Mouse (Mus musculus) gonadal fat pad, adult 2 months (tissue): ENCODE results near the gene Tor2a. TPM values are rescaled to one million over a fixed set of nuclear protein-coding genes. Genes with fewer than 3 reads are reported as not detected.

ENCODE experiments used
- DNase-seq: peaks from one replicate; pipeline ENCODE4 v3.0.0-alpha.2; 2012; ENCODE audit warnings: low read depth
- polyA plus RNA-seq: library from polyadenylated mRNA; depleted of rRNA; stranded (reverse); fragments of >200 nt; gene quantifications from 2 replicates; pipeline ENCODE4 v1.2.3, GENCODE M21; 2012

The Tor2a gene
- polyA plus RNA-seq, 1 experiment = 67.5 TPM

DNA sequence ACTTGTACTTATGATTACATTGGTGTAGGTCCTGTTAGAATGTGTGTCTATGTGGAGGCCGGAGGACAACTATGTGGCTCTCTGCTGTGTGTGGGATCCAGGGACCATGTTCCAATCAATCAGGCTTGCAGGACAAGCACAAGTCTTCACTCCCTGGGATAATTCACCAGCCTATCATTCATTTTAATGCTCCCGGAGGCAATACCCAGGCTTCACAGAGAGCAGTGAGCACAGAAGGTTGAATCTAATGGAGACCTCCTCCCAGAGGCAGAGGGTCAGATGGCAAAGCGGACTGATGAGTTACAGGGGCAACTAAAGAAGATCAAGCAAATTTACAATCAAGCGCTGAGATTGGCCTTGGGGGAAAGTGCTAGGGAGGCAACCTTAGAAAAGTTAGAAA, 27.5 kb upstream of the Tor2a start:
- no peak for DNase-seq

- no peak for DNase-seq
Observed at GRCm38 (mm10) chr2:32730854-32731253, 26.2 kb upstream of the Tor2a start.

DNA sequence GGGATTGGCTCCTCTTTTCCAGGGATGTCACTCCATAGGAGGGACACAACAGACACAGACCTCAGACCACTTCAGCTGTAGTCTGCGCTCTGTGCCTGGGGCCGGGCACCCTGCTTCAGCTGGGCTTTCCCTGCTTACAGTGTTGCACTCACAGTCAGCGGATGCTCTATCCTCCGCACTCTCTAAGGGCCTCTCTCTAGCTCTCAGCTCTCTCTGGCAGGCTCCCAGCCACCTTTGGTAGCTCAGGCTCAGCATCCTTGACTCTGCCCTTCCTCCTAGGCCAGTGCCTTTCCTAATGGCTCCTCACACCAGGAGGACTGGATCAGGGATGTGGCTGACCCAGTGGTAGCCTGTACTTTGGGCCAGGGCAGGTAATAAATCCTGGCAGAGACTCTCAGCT, 25.1 kb upstream of the Tor2a start:
- no peak for DNase-seq

DNA sequence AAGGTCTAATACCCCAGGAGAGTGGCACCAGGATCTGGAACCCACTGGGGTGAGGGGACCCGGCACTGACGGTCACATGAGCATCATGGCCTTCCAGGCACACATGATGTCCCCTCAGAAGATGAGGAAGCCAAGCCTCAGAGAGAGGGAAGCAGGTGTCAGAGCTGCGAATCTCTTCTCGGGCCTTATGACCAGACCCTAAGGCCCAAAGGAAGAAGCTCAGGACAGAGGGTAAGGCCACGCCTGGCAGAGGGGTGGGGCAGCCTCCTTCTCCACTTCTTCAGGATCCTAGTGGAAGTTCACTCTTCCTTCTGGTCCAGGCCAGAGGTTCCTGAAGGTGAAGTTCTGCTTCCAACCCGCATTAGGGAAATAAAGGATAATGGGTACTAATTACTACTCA, 24.3 kb upstream of the Tor2a start:
- no peak for DNase-seq

GRCm38 (mm10) chr2:32734480-32734879, 22.6 kb upstream of the Tor2a start:
- DNase-seq = no peak

DNA sequence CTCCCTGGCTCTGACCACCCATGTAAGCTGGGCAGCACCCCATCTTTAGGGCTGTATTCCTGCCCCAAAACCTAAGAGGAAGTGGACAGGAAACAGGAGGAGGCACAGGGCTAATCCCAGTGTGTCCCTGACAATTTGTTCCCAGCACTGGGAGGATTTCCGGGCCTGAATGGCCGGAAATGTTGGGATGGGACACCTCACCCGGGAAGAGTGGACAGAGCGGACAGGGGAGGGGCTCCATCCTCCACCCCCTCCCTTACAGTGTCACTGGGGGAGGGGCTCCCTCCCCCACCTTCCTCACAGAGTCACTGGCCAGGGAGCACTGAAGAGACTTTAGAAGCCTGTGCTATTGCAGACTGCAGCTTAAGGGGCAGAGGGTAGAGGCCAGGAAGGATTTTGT, 22.1 kb upstream of the Tor2a start:
- no peak for DNase-seq

GRCm38 (mm10) chr2:32736306-32736829, 20.7 kb upstream of the Tor2a start:
- no peak for DNase-seq

DNA sequence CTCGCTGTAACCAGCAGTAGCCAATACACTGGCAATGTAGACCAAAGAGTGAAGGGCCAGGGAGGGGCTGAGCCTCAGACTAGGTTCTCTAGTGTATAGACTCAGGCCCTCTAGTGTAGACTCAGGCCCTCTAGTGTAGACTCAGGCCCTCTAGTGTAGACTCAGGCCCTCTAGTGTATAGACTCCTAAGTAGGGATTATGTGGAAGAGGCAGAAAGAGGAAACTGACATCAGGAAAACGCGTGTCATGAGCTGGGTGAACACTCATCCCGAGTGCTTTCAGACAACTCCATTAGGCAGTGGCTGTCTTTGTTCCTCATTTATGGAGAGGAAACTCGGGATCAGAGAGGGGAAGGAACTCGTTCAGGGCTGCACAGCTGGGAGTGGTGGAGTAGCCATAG, 20.0 kb upstream of the Tor2a start:
- no peak for DNase-seq

DNA sequence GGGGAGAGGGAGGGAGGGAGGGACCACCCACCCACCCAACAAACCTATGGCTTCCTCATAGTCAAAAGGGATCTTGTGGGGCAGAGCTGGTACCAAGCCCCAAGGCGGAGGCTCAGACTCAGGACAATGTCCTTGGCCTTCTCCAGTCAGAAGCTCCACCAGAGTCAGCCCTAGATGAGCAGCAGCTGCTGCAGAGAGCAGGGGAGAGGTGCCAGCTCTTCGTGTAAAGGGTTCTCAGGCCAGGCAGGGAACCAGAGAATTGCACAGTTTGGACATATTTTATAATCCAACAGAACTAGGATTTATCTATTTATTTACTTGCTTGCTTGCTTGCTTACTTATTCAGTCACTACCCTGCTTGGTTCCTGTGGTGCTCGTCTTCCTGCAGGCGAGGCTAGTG, 17.7 kb upstream of the Tor2a start:
- DNase-seq = no peak

DNA sequence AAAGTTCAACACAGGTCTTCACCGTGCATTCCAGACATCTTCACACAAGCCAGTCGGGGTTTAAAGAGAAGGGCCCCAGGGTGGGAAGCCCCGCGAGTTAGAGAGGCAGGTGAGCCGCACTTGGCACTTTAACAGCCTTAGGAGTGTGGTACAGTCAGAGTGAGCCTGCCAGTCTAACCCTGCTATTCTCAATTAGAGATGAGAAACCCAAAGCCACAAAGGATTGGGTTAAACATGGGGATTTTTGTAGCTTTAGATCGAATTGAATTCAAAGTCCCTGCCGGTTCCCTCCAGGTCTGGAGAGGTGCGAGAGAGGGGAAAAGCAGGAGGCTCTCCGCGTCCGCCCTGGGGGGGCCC, 16.1 kb upstream of the Tor2a start, which contains the start of gene 6330409D20Rik:
TSS of gene 6330409D20Rik (minus strand) at position 101 of the 357 bp plus-strand sequence.
- DNase-seq = no peak

GRCm38 (mm10) chr2:32741273-32742172, 15.5 kb upstream of the Tor2a start:
- DNase-seq = no peak

DNA sequence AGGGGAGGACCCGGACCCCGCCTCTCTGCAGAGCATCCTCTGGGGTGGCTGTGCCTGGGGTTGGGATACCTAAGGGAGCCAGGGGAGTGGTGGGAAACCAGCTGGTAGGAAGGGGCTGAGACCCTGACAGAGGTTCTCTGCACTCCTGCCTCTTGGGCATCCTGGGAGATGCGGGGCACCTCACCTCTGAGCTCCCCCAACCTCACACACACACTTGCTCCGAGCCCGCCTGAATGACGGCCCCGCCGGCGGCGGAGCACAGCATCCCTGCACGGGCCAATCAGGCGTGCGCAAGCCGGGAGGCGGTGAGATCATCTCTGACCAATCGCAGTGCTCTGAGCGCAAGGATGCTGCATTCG, 14.9 kb upstream of the Tor2a start:
- no peak for DNase-seq

DNA sequence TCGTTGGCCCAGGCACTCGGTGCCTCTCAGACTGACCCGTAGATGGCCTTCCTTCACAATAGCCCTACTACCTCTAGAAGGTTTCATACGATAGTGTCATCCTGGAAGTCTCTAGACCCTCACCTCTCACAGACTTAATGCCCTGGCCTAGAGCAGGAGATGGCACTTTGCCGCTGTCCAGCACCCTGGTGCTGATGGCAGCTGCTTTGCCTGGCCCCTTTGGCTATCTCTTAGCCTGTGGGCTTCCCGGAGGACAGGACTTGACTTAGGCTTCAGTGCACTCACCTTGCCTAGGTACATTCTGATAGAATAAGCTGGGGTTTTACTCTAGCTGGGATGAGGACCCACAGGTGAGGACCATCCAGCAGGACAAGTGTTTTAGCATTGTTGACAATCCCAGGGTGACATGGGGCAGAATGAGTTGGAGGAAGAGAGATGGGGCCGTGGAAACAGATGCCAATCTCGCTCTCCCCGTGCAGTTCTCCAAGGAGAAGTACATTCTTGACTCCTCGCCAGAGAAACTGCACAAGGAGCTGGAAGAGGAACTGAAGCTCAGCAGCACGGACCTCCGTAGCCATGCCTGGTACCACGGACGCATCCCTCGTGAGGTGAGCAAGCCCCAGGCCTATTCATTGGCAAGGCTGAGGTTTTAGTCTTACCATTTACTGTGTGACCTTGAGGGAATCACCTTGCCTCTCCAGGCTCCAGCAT, 12.6 kb upstream of the Tor2a start:
- DNase-seq = no peak

DNA sequence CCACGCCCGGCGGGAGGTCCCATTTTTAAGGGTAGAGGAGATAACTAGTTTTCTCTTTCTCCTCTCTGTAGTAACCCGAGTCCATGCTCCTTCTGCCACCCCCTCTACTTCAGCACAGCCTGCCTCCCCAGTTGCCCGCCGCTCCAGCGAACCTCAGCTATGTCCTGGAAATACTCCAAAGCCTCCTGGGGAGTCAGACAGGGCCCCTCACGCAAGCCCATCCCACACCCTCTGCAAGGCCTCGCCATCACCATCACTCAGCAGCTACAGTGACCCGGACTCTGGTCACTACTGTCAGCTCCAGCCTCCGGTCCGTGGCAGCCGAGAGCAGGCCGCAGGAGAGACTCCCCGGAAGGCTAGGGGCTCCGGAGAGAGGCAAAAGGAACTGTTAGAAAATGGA, 8.0 kb upstream of the Tor2a start:
- DNase-seq = no peak

- no peak for DNase-seq
Observed at GRCm38 (mm10) chr2:32750199-32750598, 6.8 kb upstream of the Tor2a start.

DNA sequence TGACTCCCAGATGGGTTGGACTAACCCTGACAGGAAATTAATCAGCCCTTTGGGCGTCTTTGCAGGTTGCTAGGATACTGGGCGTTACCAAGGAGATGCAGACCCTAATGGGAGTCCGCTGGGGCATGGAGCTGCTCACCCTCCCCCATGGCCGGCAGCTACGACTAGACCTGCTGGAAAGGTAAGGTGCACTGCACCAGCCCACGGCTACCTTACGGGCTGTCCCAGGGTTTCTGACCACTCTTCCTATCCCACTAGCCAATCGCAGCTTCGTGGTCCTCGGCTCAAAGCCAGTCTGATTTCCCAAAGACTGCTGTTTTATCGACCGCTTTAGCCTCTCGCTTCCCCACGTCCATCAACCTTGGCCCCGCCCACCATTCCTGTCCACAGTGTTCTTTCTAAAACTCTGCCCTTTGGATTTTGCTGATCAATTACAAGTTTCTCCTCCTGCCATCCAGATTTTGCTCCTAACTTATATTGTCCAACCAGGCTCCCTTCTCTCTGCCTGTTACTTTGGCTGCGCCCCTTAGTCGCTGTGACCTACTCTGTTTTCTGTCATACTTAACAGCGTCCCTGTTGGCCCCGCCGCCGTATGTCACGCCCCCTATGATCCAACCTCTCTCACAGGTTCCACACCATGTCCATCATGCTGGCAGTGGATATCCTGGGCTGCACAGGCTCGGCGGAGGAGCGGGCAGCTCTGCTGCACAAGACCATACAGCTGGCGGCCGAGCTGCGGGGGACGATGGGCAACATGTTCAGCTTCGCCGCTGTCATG, 6.0 kb upstream of the Tor2a start:
- no peak for DNase-seq

- no peak for DNase-seq
Observed at GRCm38 (mm10) chr2:32751665-32752033, 5.4 kb upstream of the Tor2a start.

DNA sequence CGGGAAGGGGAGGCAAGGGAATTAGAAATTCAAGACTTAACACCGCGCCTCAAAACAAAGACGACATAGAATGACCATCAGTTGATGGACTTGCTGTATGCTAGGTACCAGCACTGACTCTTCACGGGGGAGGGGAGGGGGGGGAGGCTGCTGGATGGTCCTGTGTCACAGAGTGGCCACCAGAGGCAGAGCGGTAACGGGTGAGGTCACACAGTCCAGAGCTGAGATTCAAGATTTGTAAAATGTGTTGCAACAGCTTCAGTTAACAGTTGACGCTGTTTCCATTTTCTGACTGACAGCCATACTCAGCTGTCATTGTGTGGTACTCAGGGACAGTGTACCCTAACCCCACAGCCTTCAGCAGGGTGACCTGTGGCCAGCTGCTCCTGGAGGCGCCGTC, 4.9 kb upstream of the Tor2a start:
- no peak for DNase-seq

- no peak for DNase-seq
Observed at GRCm38 (mm10) chr2:32756674-32757055, 369 bp upstream of the Tor2a start.

- DNase-seq = no peak
Observed at GRCm38 (mm10) chr2:32758503-32758902, 1.5 kb downstream of the Tor2a start.

- DNase-seq = no peak
Observed at GRCm38 (mm10) chr2:32759001-32759400, 2.0 kb downstream of the Tor2a start.

- no peak for DNase-seq
Observed at GRCm38 (mm10) chr2:32761361-32761760, 4.3 kb downstream of the Tor2a start.
